Mouse (Mus musculus) brain, adult 2 months (tissue): Measurements from ENCODE around the gene Ikzf4.

Source experiments
- DNase-seq: peaks from one replicate; pipeline ENCODE4 v3.0.0; 2011; ENCODE audit warnings: low read depth, low spot score

Gene Ikzf4

DNA sequence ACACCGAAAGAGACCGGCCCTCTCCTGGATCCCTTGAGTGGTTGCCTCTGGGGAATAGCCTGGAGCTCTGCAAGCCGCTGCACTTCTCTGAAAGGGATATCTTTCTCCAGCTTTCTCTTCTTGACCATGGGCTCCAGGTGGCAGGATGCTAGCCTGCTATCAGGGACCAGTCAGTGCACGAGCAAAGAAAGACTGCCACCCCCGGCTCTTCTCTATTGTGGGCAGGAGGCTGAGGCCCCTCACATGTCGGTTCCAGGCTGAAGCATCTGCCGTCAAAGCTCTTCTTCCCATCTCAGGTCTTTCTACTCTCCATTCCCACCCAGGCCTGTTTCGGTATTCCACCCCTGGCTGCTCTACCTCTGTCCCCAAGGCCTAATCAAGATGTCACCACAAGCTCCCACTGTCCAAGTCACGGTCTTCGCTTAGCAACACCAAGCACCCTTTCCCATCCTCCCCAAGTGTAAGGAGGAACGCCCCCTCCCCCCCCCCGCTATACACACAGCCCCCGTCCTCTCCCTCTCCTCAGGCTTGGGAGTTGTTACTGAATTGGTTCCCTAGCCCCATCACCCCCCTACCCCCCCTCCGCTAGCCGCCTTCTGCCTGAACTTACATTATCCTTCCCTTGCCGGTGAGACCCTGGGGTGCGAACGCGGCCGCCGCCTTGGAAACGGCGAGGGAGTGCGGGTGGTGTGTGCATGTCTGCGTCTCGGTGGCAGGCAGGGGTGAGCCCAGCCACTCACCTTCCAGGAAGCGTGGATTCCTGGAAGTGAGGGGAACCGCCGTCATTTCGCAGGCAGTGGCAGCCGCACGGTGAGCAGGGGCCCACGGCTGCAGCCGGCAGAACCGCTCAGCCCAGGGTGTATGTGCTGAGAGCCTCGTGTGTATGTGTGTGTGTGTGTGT lies at the start of gene Ikzf4:
Gene Ikzf4, minus strand, starts transcription at position 881 of the 901 bp plus-strand sequence.
- DNase-seq = peak; percentile 78

- DNase-seq = peak; percentile 15
Measured at GRCm38 (mm10) chr10:128695411-128695991, 49.7 kb upstream of the Ikzf4 start.

DNA sequence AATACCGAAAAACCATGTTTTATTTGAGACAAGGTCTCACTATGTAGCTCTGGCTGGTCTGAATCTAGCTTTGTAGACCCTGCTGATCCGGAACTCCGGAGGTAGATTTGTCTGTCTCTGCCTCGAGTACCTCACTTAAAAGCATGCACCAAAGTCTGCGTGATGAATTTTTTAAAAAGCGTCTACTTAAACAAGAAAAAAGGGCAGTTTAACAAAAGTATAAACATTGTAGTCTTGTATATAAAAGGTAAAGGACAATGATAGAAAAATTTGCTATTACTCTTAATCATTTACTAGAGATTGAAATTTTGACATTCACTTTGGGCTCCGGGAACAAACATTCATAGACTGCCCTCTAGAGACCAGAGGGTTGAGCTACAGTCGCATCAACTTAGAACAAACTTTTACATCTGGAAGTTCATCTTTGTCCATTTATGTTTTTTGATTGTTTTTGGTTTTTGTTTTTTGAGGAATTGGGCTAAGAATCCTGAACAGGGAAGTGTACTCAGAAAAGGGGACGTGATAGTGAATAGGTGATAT lies 28.7 kb upstream of the Ikzf4 start:
- peak; percentile 72 for DNase-seq

DNA sequence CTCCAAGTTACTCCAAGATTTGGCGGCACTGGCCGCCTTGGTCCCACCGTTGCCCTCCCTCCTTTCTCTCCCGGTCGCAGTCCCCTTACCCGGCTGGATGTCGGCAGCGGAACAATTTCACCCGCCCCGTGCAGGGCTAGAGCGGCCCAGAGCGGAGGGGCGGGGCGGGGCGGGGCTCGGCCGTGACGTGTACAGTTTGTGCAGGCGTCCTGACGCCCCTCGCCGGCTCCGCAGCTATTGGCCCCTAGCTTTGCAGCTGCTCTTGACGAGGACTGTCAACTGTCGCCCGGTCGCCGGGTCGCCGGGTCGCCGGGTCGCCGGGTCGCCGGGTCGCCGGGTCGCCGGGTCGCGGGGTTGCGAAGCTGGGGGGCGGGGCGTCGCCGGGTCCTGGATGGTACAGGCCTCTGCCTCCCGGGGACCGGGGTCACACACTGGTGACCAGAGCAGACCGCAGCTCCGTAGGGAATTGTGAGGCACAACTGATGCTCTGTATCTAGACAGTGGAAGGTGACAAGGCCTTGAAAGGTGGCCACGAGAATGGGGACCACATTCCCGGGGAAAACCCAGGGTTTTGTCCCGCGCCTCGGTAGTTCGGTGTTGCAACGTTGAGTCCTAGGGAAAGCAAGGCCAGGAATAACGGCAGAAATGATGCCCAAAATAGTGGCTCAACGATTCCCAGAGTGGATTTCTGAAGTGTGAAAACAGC lies 28.1 kb upstream of the Ikzf4 start, which contains the start of gene Suox:
Gene Suox, minus strand, starts transcription at position 311 of the 706 bp plus-strand sequence.
- peak; percentile 91 for DNase-seq

GRCm38 (mm10) chr10:128671148-128671547 lies 25.4 kb upstream of the Ikzf4 start:
- no peak for DNase-seq

- DNase-seq = peak; percentile 82
Measured at GRCm38 (mm10) chr10:128668790-128669672, 23.2 kb upstream of the Ikzf4 start.

- DNase-seq = no peak
Measured at GRCm38 (mm10) chr10:128665806-128666205, 20.0 kb upstream of the Ikzf4 start.

DNA sequence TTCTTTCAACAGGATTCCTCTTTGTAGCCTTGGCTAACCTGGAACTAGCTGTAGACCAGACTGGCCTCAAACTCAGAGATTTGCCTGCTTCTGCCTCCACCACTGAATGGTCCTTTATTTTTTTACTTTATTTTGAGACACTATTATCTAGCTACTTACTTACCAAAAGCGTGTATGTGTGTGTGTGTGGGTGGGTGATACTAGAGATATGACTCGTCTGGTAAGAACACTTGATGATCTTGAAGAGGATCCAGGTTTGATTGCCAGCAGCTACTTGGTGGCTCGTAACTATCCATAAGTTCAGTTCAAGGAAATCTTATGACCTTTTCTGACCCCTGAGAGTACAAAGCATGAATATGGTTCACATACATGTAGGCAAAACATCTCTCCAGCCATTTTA lies 19.5 kb upstream of the Ikzf4 start:
- no peak for DNase-seq

- DNase-seq = no peak
Measured at GRCm38 (mm10) chr10:128664808-128665207, 19.0 kb upstream of the Ikzf4 start.

- DNase-seq = no peak
Measured at GRCm38 (mm10) chr10:128663441-128664220, 17.8 kb upstream of the Ikzf4 start.

- no peak for DNase-seq
Measured at GRCm38 (mm10) chr10:128662465-128662864, 16.7 kb upstream of the Ikzf4 start.

- DNase-seq = no peak
Measured at GRCm38 (mm10) chr10:128659490-128659889, 13.7 kb upstream of the Ikzf4 start.

DNA sequence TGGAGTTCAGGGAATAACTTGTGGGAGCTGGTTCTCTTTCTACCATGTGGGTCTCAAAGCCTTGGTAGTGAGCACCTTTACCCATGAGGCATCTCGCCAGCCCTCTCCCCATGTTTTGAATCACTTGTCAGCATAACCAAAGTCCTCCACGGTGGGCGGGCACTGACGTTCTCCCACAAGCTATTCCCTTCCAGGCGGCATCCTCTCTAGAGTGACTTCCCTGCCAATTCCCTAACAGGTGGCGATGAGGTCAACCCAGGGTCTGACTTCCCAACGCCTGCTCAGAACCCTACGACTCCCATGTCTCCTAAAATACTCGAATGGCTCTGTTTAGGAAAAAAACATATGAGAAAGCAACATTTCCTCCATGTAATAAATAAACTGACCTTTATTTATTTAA lies 12.1 kb upstream of the Ikzf4 start:
- no peak for DNase-seq

- no peak for DNase-seq
Measured at GRCm38 (mm10) chr10:128656731-128657130, 10.9 kb upstream of the Ikzf4 start.

- no peak for DNase-seq
Measured at GRCm38 (mm10) chr10:128655254-128655653, 9.5 kb upstream of the Ikzf4 start.

GRCm38 (mm10) chr10:128653866-128654265 lies 8.1 kb upstream of the Ikzf4 start:
- DNase-seq = no peak

- DNase-seq = peak; percentile 70
Measured at GRCm38 (mm10) chr10:128646139-128647089, 623 bp upstream of the Ikzf4 start.

DNA sequence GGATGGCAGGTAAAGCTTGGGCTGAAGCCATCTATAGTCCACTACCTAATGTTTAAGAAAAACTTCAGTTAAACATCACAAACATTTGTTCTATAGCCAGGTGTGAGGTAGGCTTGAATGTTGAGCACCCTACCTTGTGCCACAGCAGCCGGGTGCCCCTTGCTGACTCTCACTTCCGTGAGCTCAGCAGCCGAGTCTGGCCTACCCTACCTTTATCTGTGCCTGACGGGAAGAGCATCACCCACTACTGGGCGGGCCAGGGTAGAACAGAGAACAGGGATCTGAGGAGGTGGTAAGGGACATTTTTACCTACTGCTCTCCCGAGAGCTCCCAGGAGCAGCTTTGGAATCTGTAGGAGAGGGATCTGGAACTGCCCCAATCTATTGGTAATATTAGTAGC lies 3.0 kb downstream of the Ikzf4 start:
- no peak for DNase-seq

DNA sequence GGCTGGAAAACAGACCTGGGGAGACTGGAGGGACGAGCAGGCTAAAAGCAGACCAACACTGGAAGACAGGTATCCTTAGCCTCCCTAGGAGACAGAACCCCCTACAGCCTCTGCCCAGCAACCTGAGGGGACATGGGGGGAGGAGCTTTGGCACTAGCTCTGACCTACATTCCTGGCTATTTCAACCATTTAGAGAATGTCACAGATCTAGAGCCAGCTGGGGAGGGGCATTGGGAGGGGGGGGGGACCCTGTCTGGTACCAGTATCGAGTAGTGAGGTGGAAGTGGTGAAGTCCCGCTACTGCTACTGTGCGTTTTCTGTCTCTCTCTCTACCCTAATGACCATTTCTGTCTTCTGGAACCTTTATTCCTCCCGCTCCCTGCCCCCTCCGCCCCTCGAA lies 3.9 kb downstream of the Ikzf4 start:
- DNase-seq = no peak
